Mouse (Mus musculus): ENCODE results near the gene Bfar. TPM values are rescaled to one million over a fixed set of nuclear protein-coding genes. Genes with fewer than 3 reads are reported as not detected.
"Not testable (repeated sequence)": the region's sequence is repeated elsewhere in the genome, so short reads cannot be mapped to it uniquely, and the experiment has no call there.

Gene Bfar
- total RNA-seq, 2 experiments from 2014 or later = 63.2 to 69.8 TPM

DNA sequence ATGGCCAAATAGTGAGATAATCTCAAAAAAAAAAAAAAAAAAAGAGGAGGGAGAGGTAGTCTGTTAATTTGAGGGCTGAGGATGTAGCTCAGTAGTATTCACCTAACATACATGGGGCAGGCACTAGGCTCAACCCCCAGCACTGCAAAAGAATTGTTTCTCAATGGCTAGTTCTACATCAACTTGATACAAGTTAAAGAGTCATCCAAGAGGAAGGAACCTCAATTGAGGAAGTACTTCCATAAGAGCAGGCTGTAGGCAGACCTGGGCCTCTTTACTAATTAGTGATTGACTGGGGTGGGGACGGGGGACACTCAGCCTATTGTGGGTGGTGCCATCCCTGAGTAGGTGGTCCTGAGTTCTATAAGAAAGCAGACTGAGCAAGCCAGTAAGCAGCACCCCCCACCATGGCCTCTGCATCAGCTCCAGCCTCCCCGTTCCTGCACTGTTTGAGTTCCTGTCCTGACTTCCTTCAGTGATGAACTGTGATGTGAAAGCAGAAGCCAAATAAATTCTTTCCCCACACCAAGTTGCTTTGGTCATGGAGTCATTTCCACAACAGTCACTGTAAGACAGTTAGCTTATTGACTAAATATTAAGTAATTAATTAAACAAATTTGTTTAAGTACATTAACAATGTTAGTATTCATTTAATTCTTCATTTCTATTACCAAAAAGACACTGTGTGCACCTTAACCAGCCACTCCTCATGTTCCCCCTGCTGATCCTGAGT is 45.3 kb downstream of the Bfar start:
- DNase-seq = no peak

DNA sequence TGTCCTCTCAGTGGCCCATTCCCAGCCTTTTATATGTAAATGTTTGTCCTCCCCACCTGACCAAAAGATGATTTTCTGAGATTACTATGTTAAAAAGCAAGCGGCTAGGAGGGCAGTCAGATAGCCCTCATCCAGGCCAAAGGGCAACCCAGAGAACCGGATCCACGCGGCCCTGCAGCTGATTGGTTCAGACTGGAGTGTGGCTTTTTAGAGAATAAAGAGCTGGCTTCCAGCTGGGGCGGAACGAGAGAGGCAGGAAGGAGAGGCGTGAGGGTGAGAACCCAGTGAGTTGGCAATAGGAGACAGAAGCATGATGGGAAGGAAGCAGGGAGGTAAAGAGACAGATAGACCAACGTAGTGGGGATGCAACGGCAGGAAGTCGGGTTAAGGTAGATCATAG is 51.3 kb downstream of the Bfar start:
- no peak for DNase-seq

DNA sequence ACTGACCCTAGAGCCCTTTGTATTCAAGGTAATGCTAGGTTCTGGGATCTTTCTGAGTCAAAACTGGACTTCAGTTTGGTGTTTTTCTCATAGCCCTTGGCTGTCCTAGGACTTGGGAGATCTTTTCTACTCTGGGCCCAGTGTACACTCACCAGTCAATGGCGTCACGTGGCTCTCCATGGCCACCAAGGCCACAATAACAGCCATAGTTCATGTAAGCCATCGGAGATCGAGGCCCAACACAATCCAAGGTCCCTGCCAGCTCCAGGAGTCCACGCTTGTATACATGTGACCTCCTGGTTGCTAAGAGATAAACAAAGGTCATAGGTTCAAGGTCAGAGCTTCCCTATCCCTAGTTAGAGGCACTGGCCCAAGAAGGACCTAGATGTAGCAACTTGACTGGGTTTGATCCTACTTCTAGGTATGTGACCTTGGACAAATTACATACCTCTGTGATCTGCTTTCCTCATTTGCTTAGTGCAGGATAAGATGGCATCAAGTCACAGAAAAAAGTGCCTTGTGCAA is 56.2 kb downstream of the Bfar start:
- peak; percentile 25 for DNase-seq

DNA sequence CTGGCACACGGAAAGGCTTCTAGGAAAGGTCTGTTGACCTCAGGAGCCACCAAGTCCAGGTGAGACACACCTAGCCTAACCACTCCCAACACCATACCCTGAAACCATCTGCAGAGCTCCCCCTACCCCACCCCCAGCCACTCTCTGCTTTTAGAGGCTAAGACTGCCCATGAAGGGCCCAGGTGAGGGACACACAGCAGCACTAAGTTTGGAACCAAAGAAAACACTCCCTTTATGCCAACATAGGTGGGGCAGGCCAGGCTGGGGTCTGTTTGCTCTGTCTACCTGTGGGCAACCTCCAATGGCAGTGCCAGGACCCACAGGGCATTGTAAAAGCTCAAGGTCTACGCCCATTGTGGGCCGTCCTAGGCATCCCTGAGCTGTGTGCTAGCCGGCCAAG is 57.8 kb downstream of the Bfar start:
- DNase-seq = no peak

DNA sequence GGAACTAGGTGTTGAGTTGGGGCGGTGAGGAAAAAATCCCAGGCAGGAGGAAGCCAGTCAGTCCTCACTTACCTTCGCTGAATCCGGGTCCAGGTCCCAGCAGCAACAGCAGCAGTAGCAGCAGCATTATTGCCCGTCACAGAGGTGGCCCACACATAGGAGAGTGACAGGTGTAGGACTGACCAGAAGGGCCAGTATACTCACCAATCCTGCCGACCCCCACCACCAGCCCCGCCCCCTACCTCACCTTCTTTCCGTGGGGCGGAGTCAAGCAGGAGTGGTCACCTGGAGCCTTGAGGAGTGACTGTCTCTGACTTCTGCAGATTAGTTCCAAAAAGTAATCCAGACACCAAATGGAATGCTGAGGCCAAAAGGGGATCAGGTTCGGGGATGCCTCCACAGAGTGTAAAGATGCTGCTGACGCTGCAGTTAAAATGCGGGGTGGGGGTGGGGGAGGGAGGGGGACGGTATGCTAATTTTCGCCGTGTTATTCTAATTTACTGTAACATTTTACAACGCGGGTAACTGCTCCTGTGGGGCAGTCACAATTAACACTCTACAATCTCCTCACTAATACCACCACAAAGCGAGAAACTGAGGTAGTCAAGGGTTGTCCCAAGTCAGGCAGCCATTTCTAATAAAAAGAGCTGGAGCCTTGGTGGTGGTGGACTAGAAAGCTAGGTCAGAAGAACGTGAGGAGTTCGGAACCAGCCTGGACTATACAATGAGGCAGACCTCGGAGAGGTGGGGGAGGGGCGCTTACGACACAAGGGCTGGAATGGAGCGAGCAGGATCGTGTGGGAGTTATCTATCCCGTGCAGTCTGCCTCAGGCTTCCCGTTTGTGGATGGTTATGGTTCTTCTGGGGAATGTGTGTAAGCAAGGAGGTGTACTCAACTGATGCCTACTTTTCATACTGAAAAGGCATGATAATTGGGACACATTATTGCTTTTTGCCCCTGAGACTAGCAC is 58.9 kb downstream of the Bfar start, which contains the start of gene Pla2g10:
Pla2g10 (minus strand) TSS at position 699 of the 971 bp plus-strand sequence.
- peak; percentile 16 for DNase-seq

DNA sequence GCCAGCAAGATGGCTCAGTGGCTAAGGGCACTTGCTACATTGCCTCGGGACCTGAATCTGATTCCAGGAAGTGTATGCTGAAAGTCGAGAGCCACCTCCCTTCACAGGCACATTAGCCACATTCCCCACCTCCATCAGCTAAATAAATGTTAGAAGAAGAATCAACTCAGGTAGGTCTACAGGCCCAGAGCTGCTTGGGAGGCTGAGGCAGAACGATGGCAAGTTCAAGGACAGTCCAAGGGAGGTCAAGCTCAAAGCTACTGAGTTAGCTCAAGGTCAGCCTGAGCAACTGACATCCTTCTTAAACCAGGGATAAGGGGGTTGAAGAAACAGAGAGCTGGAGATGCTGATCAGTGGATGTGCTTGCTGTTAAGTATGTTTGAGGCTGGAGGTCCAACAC is 61.1 kb downstream of the Bfar start:
- DNase-seq = no peak

DNA sequence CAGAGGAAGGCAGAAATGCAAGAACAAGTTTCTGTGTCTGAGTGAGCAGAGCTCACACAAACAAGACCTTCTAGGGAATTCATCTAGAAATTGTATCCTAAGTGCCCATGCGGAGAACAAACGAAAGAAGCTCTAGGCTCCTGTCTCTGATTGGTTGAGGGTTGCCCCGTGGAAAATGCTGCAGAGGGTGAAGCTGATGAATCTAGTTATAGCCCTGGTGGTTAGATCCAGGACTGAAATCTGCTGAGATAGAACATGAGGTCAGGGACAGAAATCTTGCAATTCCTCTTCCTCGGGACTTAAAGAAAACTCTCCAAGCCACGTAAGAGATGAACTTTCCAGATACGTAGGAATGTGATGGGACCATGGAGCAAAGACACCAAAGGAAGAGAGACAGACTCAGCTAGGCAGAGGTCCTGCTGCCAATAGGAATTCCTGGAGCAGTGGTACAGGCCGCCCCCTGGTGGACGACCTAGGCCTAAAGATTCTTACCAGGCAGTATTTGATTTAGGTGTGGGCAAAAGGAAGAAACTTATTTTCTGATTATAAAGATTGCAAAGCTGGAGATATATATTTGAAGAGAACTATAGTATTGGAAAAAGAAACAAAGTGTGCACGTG is 62.0 kb downstream of the Bfar start:
- peak; percentile 92 for DNase-seq

DNA sequence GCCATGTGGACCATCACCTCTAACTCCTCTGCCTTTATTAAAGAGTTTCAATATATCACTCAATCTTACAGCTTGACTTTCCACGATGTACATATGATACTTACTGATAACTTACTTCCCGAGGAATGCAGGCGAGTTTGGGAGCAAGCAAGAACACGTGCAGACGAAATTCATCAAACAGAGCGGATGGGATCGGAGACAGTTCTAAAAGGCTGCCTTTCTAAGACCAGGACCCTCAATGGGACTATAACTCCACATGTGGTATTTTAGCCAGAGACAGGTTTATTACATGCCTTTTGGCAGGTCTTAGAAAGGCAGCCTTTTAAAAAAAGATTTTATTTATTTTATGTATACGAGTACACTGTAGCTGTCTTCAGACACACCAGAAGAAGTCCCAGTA is 64.3 kb downstream of the Bfar start:
- DNase-seq = no peak

DNA sequence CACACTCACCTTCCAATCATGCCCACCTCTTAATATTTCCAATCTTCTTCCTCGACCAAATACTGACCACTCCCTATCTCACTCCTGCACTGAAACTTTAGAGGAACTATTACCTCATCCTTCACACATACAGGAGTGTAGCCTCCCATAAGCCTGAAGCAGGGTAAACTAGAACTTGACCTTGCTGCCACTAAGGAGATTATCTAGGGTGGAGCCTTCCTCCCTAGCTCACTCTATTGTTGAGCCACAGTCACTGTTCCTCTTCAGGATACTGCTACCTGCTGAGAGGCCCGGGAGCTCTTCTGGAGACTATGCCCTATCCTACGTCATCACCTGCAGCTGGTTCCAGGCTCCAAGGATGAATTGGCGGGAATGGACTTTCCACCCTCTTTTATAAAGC is 67.4 kb downstream of the Bfar start:
- DNase-seq = not testable (repeated sequence)

DNA sequence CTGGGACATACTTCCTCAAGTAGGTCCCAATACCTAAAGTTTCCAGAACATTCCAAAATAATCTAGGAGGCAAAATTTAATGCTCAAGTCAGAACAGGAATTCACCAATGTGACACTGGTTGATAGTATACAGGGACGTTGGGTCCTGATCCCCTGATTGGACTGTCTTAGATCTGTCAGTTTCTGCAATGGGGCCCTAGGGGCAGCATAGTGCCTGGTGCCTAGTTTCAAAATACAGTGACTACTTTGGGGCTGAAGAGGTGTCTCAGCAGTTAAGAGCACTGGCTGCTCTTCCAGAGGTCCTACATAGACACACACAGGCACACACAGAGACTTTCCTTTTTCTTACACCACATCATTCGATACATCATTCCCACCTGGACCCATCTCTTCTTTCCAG is 69.2 kb downstream of the Bfar start:
- no peak for DNase-seq

DNA sequence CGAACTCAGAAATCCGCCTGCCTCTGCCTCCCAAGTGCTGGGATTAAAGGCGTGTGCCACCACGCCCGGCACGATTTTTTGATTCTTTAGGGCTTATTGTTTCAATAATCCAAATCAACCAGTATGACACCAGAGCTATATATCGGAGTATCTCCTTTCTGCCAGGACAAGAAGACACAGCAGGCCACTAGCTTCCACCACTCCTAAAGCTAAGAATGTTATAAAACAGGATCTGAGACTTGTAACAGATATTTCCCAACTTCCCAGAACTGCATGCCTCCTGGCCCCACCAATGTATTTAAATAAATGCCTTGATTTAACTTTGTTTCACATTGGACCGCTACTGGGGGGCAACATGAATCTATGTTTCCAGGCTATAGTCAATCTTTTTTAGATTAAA is 76.0 kb downstream of the Bfar start:
- DNase-seq = no peak

DNA sequence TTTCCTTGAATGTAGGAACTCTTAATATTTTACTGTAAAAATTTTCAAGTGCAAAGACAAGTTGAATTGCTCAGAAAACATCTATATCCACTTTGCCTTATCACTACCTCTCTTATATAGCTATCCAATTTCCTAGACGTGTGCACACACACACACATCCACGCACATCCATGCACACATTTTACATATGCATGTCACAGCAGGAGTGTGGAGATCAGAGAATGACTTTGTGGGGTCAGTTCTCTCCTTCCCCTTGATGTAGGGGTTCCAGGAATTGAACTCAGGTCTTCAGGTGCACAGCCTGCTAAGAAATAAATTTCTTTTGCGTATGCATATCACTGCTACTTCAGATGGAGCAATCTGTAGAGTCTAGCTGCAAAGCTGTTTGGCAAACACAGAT is 76.5 kb downstream of the Bfar start:
- DNase-seq = no peak

DNA sequence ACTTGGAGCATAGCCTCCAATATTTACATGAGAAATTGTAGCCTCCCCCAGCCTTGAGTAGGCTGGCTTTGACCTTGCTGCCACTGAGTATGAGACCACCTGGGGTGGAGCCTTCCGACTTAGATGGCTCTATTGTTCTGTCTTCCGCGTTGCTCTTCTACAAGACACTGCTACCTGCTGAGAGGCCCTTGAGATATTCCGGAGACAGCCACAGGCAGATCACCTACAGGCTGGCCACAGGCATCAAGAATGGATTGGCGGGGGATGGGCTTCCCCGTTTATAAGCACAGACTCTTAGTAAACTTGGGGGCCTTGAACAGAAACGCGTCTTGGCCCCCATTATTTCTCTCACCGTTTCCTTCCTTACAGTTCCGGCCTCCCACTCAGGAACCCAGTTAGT is 77.2 kb downstream of the Bfar start:
- DNase-seq = not testable (repeated sequence)

DNA sequence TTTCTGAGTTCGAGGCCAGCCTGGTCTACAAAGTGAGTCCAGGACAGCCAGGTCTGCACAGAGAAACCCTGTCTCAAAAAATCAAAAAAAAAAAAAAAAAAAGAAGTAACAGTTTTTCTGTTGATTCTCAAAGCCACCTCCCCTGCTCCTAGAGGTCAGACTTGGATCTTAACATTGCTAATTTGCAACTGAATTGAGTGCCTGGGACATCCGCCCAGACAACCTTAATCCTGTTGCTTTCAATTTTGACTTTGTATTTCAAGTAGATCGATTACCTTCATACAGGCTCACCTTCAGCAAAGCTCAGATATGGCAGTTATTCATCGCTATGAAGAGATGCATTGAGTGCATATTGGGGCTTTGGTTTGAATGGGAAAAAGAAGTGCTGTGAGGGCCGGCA is 77.6 kb downstream of the Bfar start:
- DNase-seq = no peak

DNA sequence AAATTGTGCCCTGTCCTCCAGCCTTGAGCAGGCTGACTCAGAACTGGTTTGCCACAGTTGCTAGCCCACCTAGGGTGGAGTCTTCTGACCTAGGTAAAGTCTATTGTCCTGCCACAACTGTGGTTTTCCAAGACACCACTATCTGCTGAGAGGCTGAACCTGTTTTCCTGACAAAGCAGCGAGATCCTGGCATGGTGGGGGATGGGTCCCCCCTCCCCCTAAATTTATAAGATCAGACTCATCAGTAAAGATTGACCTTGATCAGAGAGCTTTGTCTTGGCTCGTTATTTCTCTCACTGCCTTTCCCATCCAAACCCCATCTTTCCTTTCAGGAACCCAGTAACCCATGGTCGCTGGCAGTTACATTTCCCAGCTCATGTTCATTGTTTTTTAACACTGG is 78.3 kb downstream of the Bfar start:
- DNase-seq = no peak

DNA sequence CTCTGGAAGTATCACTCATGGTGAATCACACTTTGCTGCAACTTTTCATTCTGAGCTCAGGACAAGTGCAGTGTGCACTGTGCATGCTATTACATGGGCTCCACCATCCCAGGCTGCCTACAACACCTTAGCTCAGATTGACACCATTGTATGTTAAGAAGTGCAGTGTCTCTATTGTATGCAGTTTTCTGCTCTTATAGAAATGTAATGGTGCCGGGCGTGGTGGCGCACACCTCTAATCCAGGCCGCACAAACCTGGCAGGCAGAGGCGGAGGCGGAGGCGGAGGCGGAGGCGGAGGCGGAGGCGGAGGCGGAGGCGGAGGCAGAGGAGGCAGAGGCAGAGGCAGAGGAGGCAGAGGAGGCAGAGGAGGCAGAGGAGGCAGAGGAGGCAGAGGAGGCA is 79.0 kb downstream of the Bfar start:
- no peak for DNase-seq

Other genes with a start within 250 kb of the Bfar start
- gene Parn, start 3.7 kb upstream of the Bfar start, total RNA-seq (2021) = 10 to 100 TPM; 34.4 to 37.4 TPM
- gene 3110001I22Rik, start 71 bp downstream of the Bfar start, total RNA-seq (2021) = 1 to 10 TPM; 6.5 to 7.5 TPM
- not detected for gene Pla2g10, start 59.1 kb downstream of the Bfar start, total RNA-seq (2021)
- 10 to 100 TPM; 37.6 to 38.0 TPM for gene Rrn3, start 108.8 kb downstream of the Bfar start, total RNA-seq (2021)
- 10 to 100 TPM; 69.2 to 82.8 TPM for gene Ntan1, start 147.0 kb downstream of the Bfar start, total RNA-seq (2021)
- 10 to 100 TPM; 75.6 to 76.5 TPM for gene Pdxdc1, start 231.3 kb downstream of the Bfar start, total RNA-seq (2021)
- gene Mpv17l, start 231.3 kb downstream of the Bfar start, total RNA-seq (2021) = 1 to 10 TPM; 6.6 to 8.1 TPM